Mouse (Mus musculus): Measurements from ENCODE around the gene Nrg3. TPM values are rescaled to one million over a fixed set of nuclear protein-coding genes. Genes with fewer than 3 reads are reported as not detected.

The Nrg3 gene
- polyA plus RNA-seq, 1 experiment: 0.05 TPM

DNA sequence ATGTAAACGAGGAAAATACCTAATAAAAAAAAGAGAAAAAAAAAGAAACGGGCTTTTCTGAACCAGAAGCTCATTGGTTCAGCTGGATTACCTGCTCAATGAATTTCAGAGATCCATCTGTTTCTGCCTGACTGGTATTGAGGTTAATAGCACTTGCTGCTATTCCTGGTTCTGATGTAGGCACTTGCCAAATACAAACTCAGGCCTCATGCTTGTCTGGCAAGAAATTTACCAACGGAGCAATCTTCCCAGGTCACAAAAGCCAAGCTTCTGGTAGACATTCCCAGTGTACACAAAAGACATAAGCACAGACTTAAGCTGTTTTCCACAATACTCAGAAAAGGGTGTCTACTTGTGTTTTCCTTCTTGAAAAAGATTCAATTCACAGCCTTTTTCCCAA lies 363.3 kb downstream of the Nrg3 start:
- TF ChIP-seq CTCF (conservative IDR thresholded peaks at IDR 0.05; ENCODE audit: insufficient read depth, insufficient read length, low read depth, low read length) (no peak), POLR2A (IDR thresholded peaks at IDR 0.05; ENCODE audit: low read depth, low read length) (no peak)
- Histone ChIP-seq H3K4me1 (ENCODE audit: control insufficient read depth, insufficient read depth, low read length) (no peaks in the 10 kb centered on the region), H3K36me3 (ENCODE audit: control insufficient read depth, insufficient read depth, low read length) (no peaks in the 10 kb centered on the region), H3K27ac (ENCODE audit: insufficient read depth, low read depth, low read length) (no peak overlapping the region), H3K27me3 (replicated peaks; ENCODE audit: control insufficient read depth, insufficient read depth, low read length) (no peaks in the 10 kb centered on the region), H3K4me3 (ENCODE audit: insufficient read depth, low read depth, low read length) (no peak overlapping the region)
- DNase-seq: no peak
- WGBS: 60% methylated on average over 3 of the region's 3 CpGs

DNA sequence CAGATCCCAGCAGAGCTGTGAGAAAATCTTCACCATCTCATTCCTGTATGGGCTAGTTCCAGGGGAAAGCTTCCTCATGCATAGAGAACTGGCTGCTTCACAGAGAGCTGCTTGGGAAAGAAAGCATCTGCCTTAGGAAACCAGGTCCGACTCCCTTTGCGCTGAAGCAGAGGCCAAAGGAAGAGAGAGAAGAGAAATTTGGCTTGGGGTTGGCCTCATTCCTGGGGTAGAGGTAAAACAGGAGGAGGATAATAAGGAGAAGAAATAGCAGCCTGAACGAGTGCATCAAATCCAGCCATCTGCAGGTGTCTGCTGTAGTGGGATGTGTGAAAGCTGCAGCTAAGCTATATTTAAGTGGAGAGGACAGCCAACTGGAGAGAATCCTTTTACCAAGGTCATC lies 366.1 kb downstream of the Nrg3 start:
- 81% methylated on average over 3 of the region's 3 CpGs for WGBS
- Histone ChIP-seq H3K4me1 (ENCODE audit: control insufficient read depth, insufficient read depth, low read length) (no peaks in the 10 kb centered on the region), H3K4me3 (ENCODE audit: insufficient read depth, low read depth, low read length) (no peak overlapping the region), H3K36me3 (ENCODE audit: control insufficient read depth, insufficient read depth, low read length) (no peaks in the 10 kb centered on the region), H3K27me3 (replicated peaks; ENCODE audit: control insufficient read depth, insufficient read depth, low read length) (no peaks in the 10 kb centered on the region), H3K27ac (ENCODE audit: insufficient read depth, low read depth, low read length) (no peak overlapping the region)
- TF ChIP-seq POLR2A (IDR thresholded peaks at IDR 0.05; ENCODE audit: low read depth, low read length): no peak
- TF ChIP-seq CTCF (conservative IDR thresholded peaks at IDR 0.05; ENCODE audit: insufficient read depth, insufficient read length, low read depth, low read length): no peak
- no peak for DNase-seq

DNA sequence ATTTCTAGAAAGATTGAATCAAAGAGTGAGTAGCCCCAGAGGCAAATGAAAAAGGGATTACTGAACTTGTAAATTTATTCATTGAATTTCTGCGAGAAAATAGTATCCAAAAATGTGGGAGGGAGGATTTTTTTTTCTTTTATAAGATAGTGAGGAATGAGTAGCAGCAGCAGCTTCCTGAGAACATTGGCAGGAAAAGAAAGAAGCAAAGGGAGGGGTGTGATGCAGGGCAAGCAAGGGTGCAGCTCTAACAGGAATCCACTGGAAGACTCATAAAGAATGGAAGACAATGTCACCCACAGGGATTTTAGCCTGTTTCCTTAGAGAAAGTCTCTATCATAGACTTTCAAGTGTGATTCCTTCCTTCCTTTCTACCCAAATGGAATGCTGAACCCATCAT lies 377.7 kb downstream of the Nrg3 start:
- no peaks in the 10 kb centered on the region for H3K36me3 ChIP-seq (ENCODE audit: control insufficient read depth, insufficient read depth, low read length)
- 66% methylated on average over 1 of the region's 1 CpGs for WGBS

DNA sequence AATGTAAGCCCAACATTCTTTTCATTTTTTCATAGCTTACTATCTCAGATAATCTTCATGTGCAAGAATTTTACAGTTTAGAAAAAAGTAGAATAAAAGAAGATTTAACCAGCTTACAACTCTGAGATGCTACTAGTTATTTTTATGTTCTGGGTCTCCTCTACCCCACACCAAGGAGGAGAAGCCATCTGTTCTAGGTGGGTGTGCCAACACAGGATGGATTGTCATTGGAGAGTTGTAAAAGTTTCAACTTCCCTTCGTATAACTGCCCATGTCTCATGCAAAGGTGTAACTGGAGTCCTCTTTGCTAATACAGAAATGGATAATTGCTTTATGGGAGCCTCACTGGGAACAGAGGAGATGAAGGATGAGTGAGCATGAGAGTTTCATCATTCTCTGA lies 393.4 kb downstream of the Nrg3 start:
- Histone ChIP-seq H3K4me3 (ENCODE audit: insufficient read depth, low read depth, low read length) (no peak overlapping the region), H3K27ac (ENCODE audit: insufficient read depth, low read depth, low read length) (no peak overlapping the region), H3K4me1 (ENCODE audit: control insufficient read depth, insufficient read depth, low read length) (no peaks in the 10 kb centered on the region), H3K36me3 (ENCODE audit: control insufficient read depth, insufficient read depth, low read length) (no peaks in the 10 kb centered on the region), H3K27me3 (replicated peaks; ENCODE audit: control insufficient read depth, insufficient read depth, low read length) (no peaks in the 10 kb centered on the region)
- 24% methylated on average over 1 of the region's 1 CpGs for WGBS
- no peak for DNase-seq
- no peak for TF ChIP-seq CTCF (conservative IDR thresholded peaks at IDR 0.05; ENCODE audit: insufficient read depth, insufficient read length, low read depth, low read length)
- no peak for TF ChIP-seq POLR2A (IDR thresholded peaks at IDR 0.05; ENCODE audit: low read depth, low read length)

More for the DNA sequence above, 377.7 kb downstream of the Nrg3 start:
- TF ChIP-seq CTCF (conservative IDR thresholded peaks at IDR 0.05; ENCODE audit: insufficient read depth, insufficient read length, low read depth, low read length): no peak
- TF ChIP-seq POLR2A (IDR thresholded peaks at IDR 0.05; ENCODE audit: low read depth, low read length): no peak
- DNase-seq: no peak
- no peaks in the 10 kb centered on the region for H3K4me1 ChIP-seq (ENCODE audit: control insufficient read depth, insufficient read depth, low read length)
- H3K27ac ChIP-seq (ENCODE audit: insufficient read depth, low read depth, low read length): no peak overlapping the region
- H3K4me3 ChIP-seq (ENCODE audit: insufficient read depth, low read depth, low read length): no peak overlapping the region
- H3K27me3 ChIP-seq (replicated peaks; ENCODE audit: control insufficient read depth, insufficient read depth, low read length): no peaks in the 10 kb centered on the region

- WGBS: 74% methylated on average over 2 of the region's 2 CpGs
- H3K27ac ChIP-seq (ENCODE audit: insufficient read depth, low read depth, low read length): no peak overlapping the region
- H3K4me1 ChIP-seq (ENCODE audit: control insufficient read depth, insufficient read depth, low read length): no peaks in the 10 kb centered on the region
- TF ChIP-seq POLR2A (IDR thresholded peaks at IDR 0.05; ENCODE audit: low read depth, low read length) (no peak), CTCF (conservative IDR thresholded peaks at IDR 0.05; ENCODE audit: insufficient read depth, insufficient read length, low read depth, low read length) (no peak)
- no peaks in the 10 kb centered on the region for H3K36me3 ChIP-seq (ENCODE audit: control insufficient read depth, insufficient read depth, low read length)
- H3K4me3 ChIP-seq (ENCODE audit: insufficient read depth, low read depth, low read length): no peak overlapping the region
- H3K27me3 ChIP-seq (replicated peaks; ENCODE audit: control insufficient read depth, insufficient read depth, low read length): no peaks in the 10 kb centered on the region
- no peak for DNase-seq
These were observed 421.3 kb downstream of the Nrg3 start for GRCm38 (mm10) chr14:39051542-39051941.

DNA sequence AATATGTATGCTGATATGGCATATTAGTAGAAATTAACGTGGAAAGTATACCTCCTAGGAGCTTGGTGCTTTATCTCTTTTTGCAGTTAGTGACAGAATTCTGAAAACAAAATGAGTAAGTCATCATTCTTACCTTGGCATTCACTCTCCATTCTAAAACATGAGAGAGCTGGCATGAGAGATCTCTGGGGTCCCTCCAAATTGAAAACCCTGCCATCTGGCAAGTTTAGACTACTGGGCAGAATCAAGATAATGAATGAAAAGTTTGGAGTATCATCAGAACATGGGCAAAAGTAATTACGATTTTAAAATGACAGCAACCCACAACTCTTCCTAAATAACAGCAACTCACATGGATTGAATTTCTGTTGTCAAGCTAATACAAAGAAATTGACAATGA lies 423.9 kb downstream of the Nrg3 start:
- Histone ChIP-seq H3K4me1 (ENCODE audit: control insufficient read depth, insufficient read depth, low read length) (no peaks in the 10 kb centered on the region), H3K36me3 (ENCODE audit: control insufficient read depth, insufficient read depth, low read length) (no peaks in the 10 kb centered on the region), H3K27ac (ENCODE audit: insufficient read depth, low read depth, low read length) (no peak overlapping the region), H3K4me3 (ENCODE audit: insufficient read depth, low read depth, low read length) (no peak overlapping the region), H3K27me3 (replicated peaks; ENCODE audit: control insufficient read depth, insufficient read depth, low read length) (no peaks in the 10 kb centered on the region)
- 52% methylated on average over 2 of the region's 2 CpGs for WGBS
- DNase-seq: no peak
- TF ChIP-seq POLR2A (IDR thresholded peaks at IDR 0.05; ENCODE audit: low read depth, low read length): no peak
- no peak for TF ChIP-seq CTCF (conservative IDR thresholded peaks at IDR 0.05; ENCODE audit: insufficient read depth, insufficient read length, low read depth, low read length)

- no peak for TF ChIP-seq POLR2A (IDR thresholded peaks at IDR 0.05; ENCODE audit: low read depth, low read length)
- TF ChIP-seq CTCF (conservative IDR thresholded peaks at IDR 0.05; ENCODE audit: insufficient read depth, insufficient read length, low read depth, low read length): no peak
- H3K4me3 ChIP-seq (ENCODE audit: insufficient read depth, low read depth, low read length): no peak overlapping the region
These were observed 428.6 kb downstream of the Nrg3 start for GRCm38 (mm10) chr14:39044290-39044689.

DNA sequence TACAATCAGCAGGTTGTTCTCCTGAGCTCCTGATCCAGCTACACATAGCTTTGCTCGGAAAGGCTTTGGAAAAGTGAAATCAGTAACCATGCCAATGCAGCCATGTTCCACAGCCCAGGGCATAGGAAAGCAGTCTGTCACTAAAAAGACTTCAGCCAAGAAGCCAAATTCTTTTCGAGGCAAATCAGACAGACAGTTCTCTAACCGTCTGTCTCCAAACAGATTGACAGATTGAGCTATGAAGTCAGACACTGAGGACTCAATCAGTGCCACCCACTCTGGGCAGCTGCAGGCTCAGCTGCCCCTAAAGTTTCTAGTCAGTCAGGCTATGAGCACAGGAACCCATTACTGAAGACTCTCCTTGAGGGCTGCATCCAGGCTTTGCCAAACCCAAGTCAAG lies 429.1 kb downstream of the Nrg3 start:
- Histone ChIP-seq H3K36me3 (ENCODE audit: control insufficient read depth, insufficient read depth, low read length) (no peaks in the 10 kb centered on the region), H3K4me3 (ENCODE audit: insufficient read depth, low read depth, low read length) (no peak overlapping the region), H3K27ac (ENCODE audit: insufficient read depth, low read depth, low read length) (no peak overlapping the region), H3K27me3 (replicated peaks; ENCODE audit: control insufficient read depth, insufficient read depth, low read length) (no peaks in the 10 kb centered on the region), H3K4me1 (ENCODE audit: control insufficient read depth, insufficient read depth, low read length) (no peaks in the 10 kb centered on the region)
- TF ChIP-seq CTCF (conservative IDR thresholded peaks at IDR 0.05; ENCODE audit: insufficient read depth, insufficient read length, low read depth, low read length) (no peak), POLR2A (IDR thresholded peaks at IDR 0.05; ENCODE audit: low read depth, low read length) (no peak)
- no peak for DNase-seq
- 75% methylated on average over 3 of the region's 3 CpGs for WGBS

More at GRCm38 (mm10) chr14:39044290-39044689, 428.6 kb downstream of the Nrg3 start:
- Histone ChIP-seq H3K27me3 (replicated peaks; ENCODE audit: control insufficient read depth, insufficient read depth, low read length) (no peaks in the 10 kb centered on the region), H3K27ac (ENCODE audit: insufficient read depth, low read depth, low read length) (no peak overlapping the region), H3K4me1 (ENCODE audit: control insufficient read depth, insufficient read depth, low read length) (no peaks in the 10 kb centered on the region), H3K36me3 (ENCODE audit: control insufficient read depth, insufficient read depth, low read length) (no peaks in the 10 kb centered on the region)
- DNase-seq: no peak
- 66% methylated on average over 1 of the region's 1 CpGs for WGBS

Measured in kidney, adult 2 months (tissue).